Mouse (Mus musculus) forebrain, postnatal 0 days (tissue): ENCODE measurements at regions not wholly inside any gene's neighbourhood (a gene's known extent, or its start where the extent isn't known, plus 50 kb on each side); places are given as distances from the start of the nearest gene placed in this dataset.

Experiments
- ATAC-seq: fragments of 200-750 bp; cut with Nextera tagmentation; 2 replicates; pipeline ENCODE4 v1.8.0; 2017; ENCODE audit warnings: mild to moderate bottlenecking, moderate library complexity
- DNase-seq: peaks from one replicate; pipeline ENCODE4 v3.0.0-alpha.2; 2015
- H3K27ac ChIP-seq: fragments of 300-500 bp; sonication (generic); 2 replicates; pipeline ENCODE4 v1.5.1; 2014; ENCODE audit warnings: low read depth, mild to moderate bottlenecking, antibody characterized with exemption, low read length, moderate library complexity, mixed read lengths
- H3K27me3 ChIP-seq: fragments of 300-500 bp; sonication (generic); 2 replicates; pipeline ENCODE4 v1.6.1; 2014; ENCODE audit warnings: mild to moderate bottlenecking, low read length, mixed read lengths; ENCODE audit not compliant: insufficient read depth
- H3K36me3 ChIP-seq: fragments of 300-500 bp; sonication (generic); 2 replicates; pipeline ENCODE4 v1.6.1; 2014; ENCODE audit warnings: mild to moderate bottlenecking, moderate library complexity; ENCODE audit not compliant: insufficient read depth
- H3K4me1 ChIP-seq: fragments of 300-500 bp; sonication (generic); 2 replicates; pipeline ENCODE4 v1.6.1; 2014; ENCODE audit warnings: antibody characterized with exemption; ENCODE audit not compliant: insufficient read depth
- H3K4me2 ChIP-seq: fragments of 300-500 bp; sonication (generic); 2 replicates; pipeline ENCODE4 v1.6.1; 2014; ENCODE audit warnings: low read depth, mild to moderate bottlenecking, moderate library complexity
- H3K4me3 ChIP-seq: fragments of 300-500 bp; sonication (generic); 2 replicates; pipeline ENCODE4 v1.5.1; 2014; ENCODE audit warnings: low read depth, low read length, mixed read lengths
- H3K9ac ChIP-seq: fragments of 300-500 bp; sonication (generic); 2 replicates; pipeline ENCODE4 v1.6.1; 2014; ENCODE audit warnings: mild to moderate bottlenecking
- H3K9me3 ChIP-seq: fragments of 300-500 bp; sonication (generic); 2 replicates; pipeline ENCODE4 v1.6.1; 2016; ENCODE audit warnings: low read length
- CTCF ChIP-seq: sonication (generic); IDR thresholded peaks from 2 replicates; pipeline ENCODE4 v1.5.1; 2016; ENCODE audit warnings: antibody characterized with exemption, control low read depth, low read depth
- WGBS: fragments of 180-500 bp; shearing (Covaris S2); extraction: QIAGEN DNeasy Blood & Tissue Kit; methylation state at CpG from one replicate; pipeline ENCODE4 v1.1.7; 2014; 5-methylcytosine and 5-hydroxymethylcytosine counted together

DNA sequence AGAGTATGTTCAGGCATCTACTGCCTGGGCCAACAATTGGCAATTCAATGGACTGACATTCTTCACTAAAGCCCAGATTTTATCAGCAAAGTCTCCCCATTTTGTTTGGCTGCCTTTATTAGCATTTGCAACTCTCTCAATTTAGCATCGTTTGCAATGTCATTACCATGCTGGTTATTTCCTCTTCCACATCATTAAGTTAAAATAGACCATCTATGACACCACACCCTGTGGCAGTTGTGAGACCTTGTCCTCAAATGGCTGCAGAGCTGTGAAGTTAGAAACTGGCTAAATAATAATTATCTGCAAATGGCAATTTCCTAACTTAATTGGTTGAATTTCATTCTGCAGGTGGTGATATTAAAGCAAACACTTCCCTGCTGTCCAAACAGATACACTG is 381.8 kb downstream of the H2al1n start:
- TF ChIP-seq CTCF = no peak
- Histone ChIP-seq H3K27me3 (no peaks in the 10 kb centered on the region), H3K4me3 (no peak overlapping the region), H3K4me2 (no peak overlapping the region), H3K27ac (no peak overlapping the region), H3K9me3 (no peaks in the 10 kb centered on the region), H3K4me1 (no peaks in the 10 kb centered on the region), H3K36me3 (no peaks in the 10 kb centered on the region), H3K9ac (no peak overlapping the region)
- no peak for DNase-seq
- no peak for ATAC-seq
- WGBS = 30% methylated on average over 1 of the region's 1 CpGs

DNA sequence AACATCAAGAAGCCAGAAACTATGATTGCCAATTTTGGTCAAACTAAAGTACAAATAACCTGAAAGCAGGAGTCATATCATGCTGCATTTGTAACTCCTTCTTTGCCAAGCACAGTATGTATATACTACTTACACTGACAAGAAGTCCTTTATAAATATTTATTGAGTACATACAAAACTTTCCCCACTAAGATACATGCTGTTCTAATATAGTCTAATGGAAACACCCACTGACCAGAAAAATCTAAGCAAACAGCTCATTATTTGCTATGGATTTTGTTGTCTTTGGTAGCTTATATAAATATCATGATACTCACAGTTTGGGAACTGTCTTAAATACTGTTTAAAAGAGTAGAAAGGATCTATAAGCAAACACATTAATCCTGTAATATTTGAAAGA is 385.9 kb downstream of the H2al1n start:
- no peaks in the 10 kb centered on the region for H3K27me3 ChIP-seq
- no peak overlapping the region for H3K4me3 ChIP-seq
- TF ChIP-seq CTCF = no peak
- H3K27ac ChIP-seq = no peak overlapping the region
- no peaks in the 10 kb centered on the region for H3K36me3 ChIP-seq
- no peak overlapping the region for H3K4me2 ChIP-seq
- no peaks in the 10 kb centered on the region for H3K9me3 ChIP-seq
- H3K4me1 ChIP-seq = no peaks in the 10 kb centered on the region
- DNase-seq (no peak), ATAC-seq (no peak)
- H3K9ac ChIP-seq = no peak overlapping the region

GRCm38 (mm10) chrX:14601916-14602315 is 391.0 kb downstream of the H2al1n start:
- Histone ChIP-seq H3K9me3 (no peaks in the 10 kb centered on the region), H3K9ac (no peak overlapping the region), H3K4me3 (no peak overlapping the region), H3K27me3 (no peaks in the 10 kb centered on the region), H3K4me2 (no peak overlapping the region), H3K27ac (no peak overlapping the region), H3K4me1 (no peaks in the 10 kb centered on the region), H3K36me3 (no peaks in the 10 kb centered on the region)
- 74% methylated on average over 2 of the region's 2 CpGs for WGBS
- DNase-seq (no peak), ATAC-seq (no peak)
- no peak for TF ChIP-seq CTCF

DNA sequence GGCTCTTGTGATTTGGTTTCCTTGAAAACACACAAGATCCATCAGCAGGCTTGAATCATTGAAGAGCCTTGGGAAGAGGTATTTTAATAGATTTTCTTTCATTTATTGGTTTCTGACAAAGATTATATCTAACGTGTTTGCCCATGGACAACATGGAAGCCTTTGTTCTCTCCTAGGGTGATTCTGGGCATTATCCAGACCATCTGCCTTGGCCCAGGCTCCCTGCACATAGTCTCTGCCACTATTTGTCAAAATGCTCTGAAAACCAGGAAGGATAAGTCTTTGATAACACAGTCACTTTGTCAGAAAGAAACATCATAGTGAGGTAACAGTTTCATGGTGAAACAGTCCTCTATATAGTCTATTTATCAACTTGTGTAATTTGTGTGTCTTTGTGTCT is 398.2 kb downstream of the H2al1n start:
- H3K27me3 ChIP-seq = no peaks in the 10 kb centered on the region
- no peaks in the 10 kb centered on the region for H3K9me3 ChIP-seq
- no peak overlapping the region for H3K9ac ChIP-seq
- H3K27ac ChIP-seq = no peak overlapping the region
- TF ChIP-seq CTCF = no peak
- H3K4me2 ChIP-seq = no peak overlapping the region
- no peak overlapping the region for H3K4me3 ChIP-seq
- no peak for ATAC-seq
- no peaks in the 10 kb centered on the region for H3K4me1 ChIP-seq
- WGBS = 76% methylated on average over 1 of the region's 1 CpGs
- peak; percentile 13 for DNase-seq
- no peaks in the 10 kb centered on the region for H3K36me3 ChIP-seq

DNA sequence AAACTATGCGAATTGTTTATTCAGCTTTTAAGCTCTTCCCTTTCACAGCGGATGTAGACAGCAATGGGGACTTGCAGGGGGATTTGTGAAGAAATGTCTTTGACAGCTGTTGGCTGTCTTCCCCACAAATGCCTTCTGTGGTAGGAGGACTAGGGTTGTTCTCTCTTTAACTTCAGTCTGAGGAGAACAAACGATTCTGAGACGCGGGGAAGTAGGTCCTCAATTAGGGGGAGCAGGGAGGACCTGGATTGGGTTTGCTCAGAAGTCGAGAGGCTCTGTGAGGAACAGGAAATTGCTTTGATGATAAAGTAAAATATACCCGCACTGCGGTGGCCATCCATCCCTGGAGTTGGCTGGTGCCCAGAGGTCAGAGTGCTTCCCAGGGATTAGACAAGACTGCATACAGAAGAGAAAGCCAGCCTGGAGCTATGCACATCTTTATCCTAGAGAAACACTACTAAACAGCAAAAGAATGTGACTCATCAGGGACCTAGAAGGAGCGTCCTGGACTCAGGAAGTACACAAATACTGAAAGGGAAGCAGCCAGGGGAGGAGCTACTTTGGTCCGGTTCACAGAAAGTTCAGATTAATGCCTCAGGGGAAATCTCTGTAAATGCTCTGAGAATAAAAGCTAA is 417.4 kb downstream of the H2al1n start:
- Histone ChIP-seq H3K36me3 (no peaks in the 10 kb centered on the region), H3K9me3 (no peaks in the 10 kb centered on the region), H3K4me1 (no peaks in the 10 kb centered on the region), H3K4me3 (no peak overlapping the region), H3K4me2 (no peak overlapping the region), H3K9ac (no peak overlapping the region), H3K27ac (no peak overlapping the region), H3K27me3 (no peaks in the 10 kb centered on the region)
- ATAC-seq (no peak; the same call in 1 of the 2 replicates), DNase-seq (no peak)
- TF ChIP-seq CTCF = no peak
- WGBS = 36% methylated on average over 10 of the region's 10 CpGs

DNA sequence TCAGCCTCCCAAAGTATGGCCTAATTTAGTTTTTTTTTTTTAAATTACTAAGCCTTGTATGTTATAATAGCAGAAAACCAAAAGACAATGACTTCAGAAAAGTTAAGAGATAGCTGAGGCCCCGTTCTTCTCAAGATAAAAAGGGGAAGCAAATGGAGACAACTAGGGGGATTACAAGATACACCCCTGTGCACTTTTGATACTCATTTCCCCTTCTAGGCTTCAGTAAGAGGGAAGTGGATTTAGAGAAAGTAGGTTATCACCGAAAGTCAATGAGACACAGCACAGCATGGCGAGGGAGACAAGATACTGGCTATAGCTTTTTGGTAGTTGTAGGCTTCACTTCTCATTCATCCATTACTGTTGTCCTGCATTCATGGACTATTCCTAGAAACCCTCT is 428.4 kb downstream of the H2al1n start:
- no peak overlapping the region for H3K4me3 ChIP-seq
- H3K4me2 ChIP-seq = no peak overlapping the region
- no peak for DNase-seq
- ATAC-seq = no peak
- WGBS = 92% methylated on average over 3 of the region's 3 CpGs
- no peak overlapping the region for H3K9ac ChIP-seq
- H3K27me3 ChIP-seq = no peaks in the 10 kb centered on the region
- TF ChIP-seq CTCF = no peak
- no peaks in the 10 kb centered on the region for H3K4me1 ChIP-seq
- H3K27ac ChIP-seq = no peak overlapping the region
- H3K9me3 ChIP-seq = no peaks in the 10 kb centered on the region
- no peaks in the 10 kb centered on the region for H3K36me3 ChIP-seq

- H3K9me3 ChIP-seq = no peaks in the 10 kb centered on the region
- WGBS = 35% methylated on average over 3 of the region's 3 CpGs
Measured at GRCm38 (mm10) chrX:14664852-14665251, 453.9 kb downstream of the H2al1n start.

More at GRCm38 (mm10) chrX:14664852-14665251, 453.9 kb downstream of the H2al1n start:
- no peaks in the 10 kb centered on the region for H3K4me1 ChIP-seq
- no peak overlapping the region for H3K9ac ChIP-seq
- no peaks in the 10 kb centered on the region for H3K27me3 ChIP-seq
- no peak overlapping the region for H3K4me2 ChIP-seq
- ATAC-seq (peak; percentile 38; the same call in 1 of the 2 replicates), DNase-seq (peak; percentile 4)
- H3K27ac ChIP-seq = no peak overlapping the region
- no peak for TF ChIP-seq CTCF
- H3K4me3 ChIP-seq = no peak overlapping the region
- H3K36me3 ChIP-seq = no peaks in the 10 kb centered on the region
